Mouse (Mus musculus) NIH3T3 (cell line): Measurements from ENCODE around the gene Meig1.
"Not testable (repeated sequence)": the region's sequence is repeated elsewhere in the genome, so short reads cannot be mapped to it uniquely, and the experiment has no call there.

Source experiments
- DNase-seq: peaks from one replicate; pipeline ENCODE4 v3.0.0-alpha.2; 2012; ENCODE audit warnings: low read depth

The Meig1 gene

GRCm38 (mm10) chr2:3422548-3422947 lies at the start of gene Meig1:
Gene Meig1 (minus strand): TSS chr2:3422648.
- no peak for DNase-seq

GRCm38 (mm10) chr2:3456590-3456989 lies 34.1 kb upstream of the Meig1 start:
- DNase-seq, result no peak

GRCm38 (mm10) chr2:3453096-3453495 lies 30.6 kb upstream of the Meig1 start:
- DNase-seq, result peak; percentile 11

GRCm38 (mm10) chr2:3449431-3449830 lies 27.0 kb upstream of the Meig1 start:
- DNase-seq, result no peak

GRCm38 (mm10) chr2:3445984-3446383 lies 23.5 kb upstream of the Meig1 start:
- DNase-seq, result no peak

GRCm38 (mm10) chr2:3444206-3444605 lies 21.8 kb upstream of the Meig1 start:
- no peak for DNase-seq

GRCm38 (mm10) chr2:3437956-3438355 lies 15.5 kb upstream of the Meig1 start:
- no peak for DNase-seq

GRCm38 (mm10) chr2:3435369-3436061 lies 13.1 kb upstream of the Meig1 start:
- DNase-seq, result no peak

- no peak for DNase-seq
These were observed 8.5 kb upstream of the Meig1 start for GRCm38 (mm10) chr2:3430956-3431355.

- DNase-seq, result no peak
These were observed 2.1 kb upstream of the Meig1 start for GRCm38 (mm10) chr2:3424579-3424910.

- peak; percentile 92 for DNase-seq
These were observed 1.6 kb upstream of the Meig1 start, which contains the start of gene Dclre1c for GRCm38 (mm10) chr2:3423841-3424578. Gene Dclre1c (plus strand): TSS chr2:3424131.

- no peak for DNase-seq
These were observed 2.3 kb downstream of the Meig1 start for GRCm38 (mm10) chr2:3420157-3420556.

GRCm38 (mm10) chr2:3418883-3419431 lies 3.5 kb downstream of the Meig1 start:
- peak; percentile 97 for DNase-seq

- DNase-seq, result peak; percentile 52
These were observed 6.8 kb downstream of the Meig1 start for GRCm38 (mm10) chr2:3415676-3416075.

GRCm38 (mm10) chr2:3414241-3414640 lies 8.2 kb downstream of the Meig1 start:
- peak; percentile 80 for DNase-seq

- no peak for DNase-seq
These were observed 14.7 kb downstream of the Meig1 start for GRCm38 (mm10) chr2:3407756-3408155.

GRCm38 (mm10) chr2:3405981-3406380 lies 16.5 kb downstream of the Meig1 start:
- no peak for DNase-seq

GRCm38 (mm10) chr2:3397110-3397509 lies 25.3 kb downstream of the Meig1 start, which contains the start of gene Olah:
Gene Olah (minus strand): TSS chr2:3397210.
- not testable (repeated sequence) for DNase-seq

- no peak for DNase-seq
These were observed 30.5 kb downstream of the Meig1 start for GRCm38 (mm10) chr2:3391945-3392344.

- DNase-seq, result no peak
These were observed 35.2 kb downstream of the Meig1 start for GRCm38 (mm10) chr2:3387105-3387860.

GRCm38 (mm10) chr2:3365127-3365526 lies 57.3 kb downstream of the Meig1 start:
- DNase-seq, result no peak

GRCm38 (mm10) chr2:3361067-3361466 lies 61.4 kb downstream of the Meig1 start:
- DNase-seq, result no peak
